Mouse (Mus musculus) layer of hippocampus, adult 18-20 months (tissue): ENCODE measurements at regions not wholly inside any gene's neighbourhood (a gene's known extent, or its start where the extent isn't known, plus 50 kb on each side); places are given as distances from the start of the nearest gene placed in this dataset.

ENCODE experiments used
- DNase-seq, 2 experiments: peaks; one replicate each; pipeline ENCODE4 v3.0.0; 2022; ENCODE audit warnings: low spot score in 2 of 2

GRCm38 (mm10) chr9:30283080-30283770 is 143.7 kb upstream of the Snx19 start:
- DNase-seq: no peak

- no peak for DNase-seq
Observed at GRCm38 (mm10) chr9:30283771-30284148, 143.1 kb upstream of the Snx19 start.

GRCm38 (mm10) chr9:30284562-30285323 is 142.2 kb upstream of the Snx19 start:
- peak in 1 of 2 experiments; percentile 2 for DNase-seq

- no peak for DNase-seq
Observed at GRCm38 (mm10) chr9:30285324-30285599, 141.6 kb upstream of the Snx19 start.

GRCm38 (mm10) chr9:30299844-30300243 is 127.1 kb upstream of the Snx19 start:
- DNase-seq: peak; percentile 20 to 71

- no peak for DNase-seq
Observed at GRCm38 (mm10) chr9:30308281-30308680, 118.6 kb upstream of the Snx19 start.

GRCm38 (mm10) chr9:30313360-30313759 is 113.5 kb upstream of the Snx19 start:
- no peak for DNase-seq

GRCm38 (mm10) chr9:30314355-30315171 is 112.3 kb upstream of the Snx19 start:
- DNase-seq: peak in 1 of 2 experiments; percentile 7

GRCm38 (mm10) chr9:30315172-30315644 is 111.7 kb upstream of the Snx19 start:
- peak; percentile 21 to 80 for DNase-seq

- no peak for DNase-seq
Observed at GRCm38 (mm10) chr9:30344866-30345265, 82.0 kb upstream of the Snx19 start.

- no peak for DNase-seq
Observed at GRCm38 (mm10) chr9:30353965-30354364, 72.9 kb upstream of the Snx19 start.

- DNase-seq: no peak
Observed at GRCm38 (mm10) chr9:30355642-30356041, 71.3 kb upstream of the Snx19 start.

GRCm38 (mm10) chr9:30369554-30370440 is 57.1 kb upstream of the Snx19 start:
- DNase-seq: no peak

GRCm38 (mm10) chr9:30370789-30371188 is 56.1 kb upstream of the Snx19 start:
- DNase-seq: no peak

- DNase-seq: peak in 1 of 2 experiments; percentile 9
Observed at GRCm38 (mm10) chr9:30376908-30377307, 50.0 kb upstream of the Snx19 start.
